Mouse (Mus musculus) hindbrain, embryonic 14.5 days (tissue): ENCODE measurements around the gene Arhgef16. TPM values are rescaled to one million over a fixed set of nuclear protein-coding genes. Genes with fewer than 3 reads are reported as not detected.

Experiments
- ATAC-seq: fragments of 200-750 bp; cut with Nextera tagmentation; 2 replicates; pipeline ENCODE4 v1.8.0; 2017; ENCODE audit warnings: moderate number of reproducible peaks, mild to moderate bottlenecking, moderate TSS enrichment, moderate library complexity; ENCODE audit not compliant: low FRiP score
- DNase-seq: peaks from one replicate; pipeline ENCODE4 v3.0.0-alpha.2; 2015; ENCODE audit warnings: low spot score
- H3K27ac ChIP-seq: fragments of 300-500 bp; sonication (generic); 2 replicates; pipeline ENCODE4 v1.5.1; 2014; ENCODE audit warnings: mild to moderate bottlenecking, moderate library complexity
- H3K27me3 ChIP-seq: fragments of 300-500 bp; sonication (generic); 2 replicates; pipeline ENCODE4 v1.6.1; 2014; ENCODE audit warnings: mild to moderate bottlenecking, low read length, mixed read lengths; ENCODE audit not compliant: control insufficient read depth, insufficient read depth
- H3K36me3 ChIP-seq: fragments of 300-500 bp; sonication (generic); replicated peaks from 2 replicates; pipeline ENCODE4 v1.6.1; 2014; ENCODE audit not compliant: control insufficient read depth, insufficient read depth
- H3K4me1 ChIP-seq: fragments of 300-500 bp; sonication (generic); replicated peaks from 2 replicates; pipeline ENCODE4 v1.6.1; 2014; ENCODE audit warnings: antibody characterized with exemption, low read length, mixed read lengths; ENCODE audit not compliant: control insufficient read depth, insufficient read depth
- H3K4me2 ChIP-seq: fragments of 300-500 bp; sonication (generic); replicated peaks from 2 replicates; pipeline ENCODE4 v1.6.1; 2014; ENCODE audit warnings: mild to moderate bottlenecking, moderate library complexity
- H3K4me3 ChIP-seq: fragments of 300-500 bp; sonication (generic); replicated peaks from 2 replicates; pipeline ENCODE4 v1.5.1; 2014; ENCODE audit warnings: mild to moderate bottlenecking, low read length
- H3K9ac ChIP-seq: fragments of 300-500 bp; sonication (generic); 2 replicates; pipeline ENCODE4 v1.6.1; 2014
- H3K9me3 ChIP-seq: fragments of 300-500 bp; sonication (generic); 2 replicates; pipeline ENCODE4 v1.6.1; 2016; ENCODE audit warnings: low read length; ENCODE audit not compliant: control insufficient read depth
- WGBS: fragments of 180-500 bp; shearing (Covaris S2); extraction: QIAGEN DNeasy Blood & Tissue Kit; methylation state at CpG from one replicate; pipeline ENCODE4 v1.1.7; 2014; 5-methylcytosine and 5-hydroxymethylcytosine counted together
- polyA plus RNA-seq: library from polyadenylated mRNA; unstranded; fragments of >200 nt; fragmentation: Nextera tagmentation; extraction: Ambion mirVana; gene quantifications from 2 replicates; pipeline ENCODE4 v1.2.1, GENCODE M21; 2014

Gene Arhgef16
- polyA plus RNA-seq, 1 experiment from 2014 or later = 1.5 TPM

- ATAC-seq = no peak
- Histone ChIP-seq H3K4me1 (peaks cover 14% of the 10 kb centered on the region; the same call in 1 of the 2 replicates), H3K36me3 (no peaks in the 10 kb centered on the region), H3K4me3 (no peak overlapping the region), H3K27me3 (no peaks in the 10 kb centered on the region), H3K4me2 (no peak overlapping the region), H3K9ac (no peak overlapping the region), H3K27ac (no peak overlapping the region), H3K9me3 (no peaks in the 10 kb centered on the region)
- 74% methylated on average over 11 of the region's 11 CpGs for WGBS
- no peak for DNase-seq
Measured at GRCm38 (mm10) chr4:154240608-154241007, 60.9 kb downstream of the Arhgef16 start.

GRCm38 (mm10) chr4:154239199-154239598, 62.3 kb downstream of the Arhgef16 start:
- no peak overlapping the region for H3K4me3 ChIP-seq
- no peak overlapping the region for H3K4me2 ChIP-seq
- no peak overlapping the region for H3K27ac ChIP-seq
- ATAC-seq = no peak
- H3K27me3 ChIP-seq = no peaks in the 10 kb centered on the region
- H3K9ac ChIP-seq = no peak overlapping the region
- no peaks in the 10 kb centered on the region for H3K9me3 ChIP-seq
- H3K4me1 ChIP-seq = peaks cover 14% of the 10 kb centered on the region; the same call in 1 of the 2 replicates
- no peak for DNase-seq
- H3K36me3 ChIP-seq = no peaks in the 10 kb centered on the region
- WGBS = 83% methylated on average over 8 of the region's 8 CpGs

- Histone ChIP-seq H3K4me2 (peak overlapping the region; percentile 41), H3K4me3 (no peak overlapping the region), H3K36me3 (no peaks in the 10 kb centered on the region), H3K4me1 (peaks cover 14% of the 10 kb centered on the region; the same call in 1 of the 2 replicates), H3K27me3 (no peaks in the 10 kb centered on the region), H3K9ac (no peak overlapping the region), H3K27ac (no peak overlapping the region), H3K9me3 (no peaks in the 10 kb centered on the region)
- DNase-seq (no peak), ATAC-seq (peak; percentile 47; the same call in 1 of the 2 replicates)
- 3% methylated on average over 9 of the region's 9 CpGs for WGBS
Measured at GRCm38 (mm10) chr4:154237306-154237705, 64.2 kb downstream of the Arhgef16 start.

GRCm38 (mm10) chr4:154236893-154237292, 64.6 kb downstream of the Arhgef16 start:
- H3K9me3 ChIP-seq = no peaks in the 10 kb centered on the region
- peaks cover 14% of the 10 kb centered on the region; the same call in 1 of the 2 replicates for H3K4me1 ChIP-seq
- H3K4me2 ChIP-seq = peak overlapping the region; percentile 41
- 7% methylated on average over 10 of the region's 10 CpGs for WGBS
- DNase-seq = no peak
- no peaks in the 10 kb centered on the region for H3K27me3 ChIP-seq
- no peaks in the 10 kb centered on the region for H3K36me3 ChIP-seq
- no peak overlapping the region for H3K4me3 ChIP-seq
- ATAC-seq = peak; percentile 35; the same call in 1 of the 2 replicates
- no peak overlapping the region; the same call in 1 of the 2 replicates for H3K9ac ChIP-seq
- no peak overlapping the region for H3K27ac ChIP-seq

GRCm38 (mm10) chr4:154236001-154236400, 65.5 kb downstream of the Arhgef16 start:
- no peaks in the 10 kb centered on the region for H3K27me3 ChIP-seq
- no peaks in the 10 kb centered on the region for H3K9me3 ChIP-seq
- no peak overlapping the region for H3K9ac ChIP-seq
- H3K4me2 ChIP-seq = no peak overlapping the region
- ATAC-seq (no peak), DNase-seq (no peak)
- WGBS = 66% methylated on average over 3 of the region's 3 CpGs
- no peak overlapping the region for H3K4me3 ChIP-seq
- H3K4me1 ChIP-seq = peaks cover 14% of the 10 kb centered on the region; the same call in 1 of the 2 replicates
- H3K27ac ChIP-seq = no peak overlapping the region
- H3K36me3 ChIP-seq = no peaks in the 10 kb centered on the region

GRCm38 (mm10) chr4:154232295-154232694, 69.2 kb downstream of the Arhgef16 start:
- Histone ChIP-seq H3K4me1 (peaks cover 10% of the 10 kb centered on the region; the same call in 1 of the 2 replicates), H3K4me2 (no peak overlapping the region), H3K36me3 (no peaks in the 10 kb centered on the region), H3K9ac (no peak overlapping the region), H3K4me3 (no peak overlapping the region), H3K27ac (no peak overlapping the region), H3K9me3 (no peaks in the 10 kb centered on the region), H3K27me3 (no peaks in the 10 kb centered on the region)
- DNase-seq (no peak), ATAC-seq (no peak)
- WGBS = 63% methylated on average over 4 of the region's 4 CpGs

GRCm38 (mm10) chr4:154231380-154231779, 70.1 kb downstream of the Arhgef16 start:
- H3K9me3 ChIP-seq = no peaks in the 10 kb centered on the region

GRCm38 (mm10) chr4:154229569-154229968, 71.9 kb downstream of the Arhgef16 start:
- H3K4me1 ChIP-seq = peaks cover 6% of the 10 kb centered on the region; the same call in 1 of the 2 replicates
- no peak for DNase-seq
- H3K4me3 ChIP-seq = no peak overlapping the region
- H3K27me3 ChIP-seq = no peaks in the 10 kb centered on the region
- H3K9ac ChIP-seq = no peak overlapping the region
- H3K27ac ChIP-seq = no peak overlapping the region
- ATAC-seq = no peak
- H3K9me3 ChIP-seq = no peaks in the 10 kb centered on the region
- 94% methylated on average over 9 of the region's 9 CpGs for WGBS
- H3K36me3 ChIP-seq = no peaks in the 10 kb centered on the region
- H3K4me2 ChIP-seq = no peak overlapping the region

More at GRCm38 (mm10) chr4:154231380-154231779, 70.1 kb downstream of the Arhgef16 start:
- H3K27me3 ChIP-seq = no peaks in the 10 kb centered on the region
- H3K4me2 ChIP-seq = no peak overlapping the region
- H3K4me3 ChIP-seq = no peak overlapping the region
- ATAC-seq (no peak), DNase-seq (no peak)
- no peak overlapping the region for H3K9ac ChIP-seq
- no peaks in the 10 kb centered on the region for H3K36me3 ChIP-seq
- WGBS = 80% methylated on average over 7 of the region's 7 CpGs
- H3K27ac ChIP-seq = no peak overlapping the region
- peaks cover under 1% of the 10 kb centered on the region; the same call in 1 of the 2 replicates for H3K4me1 ChIP-seq
